Mouse (Mus musculus) kidney, embryonic 15.5 days (tissue): Measurements from ENCODE around the gene Tle3. TPM values are rescaled to one million over a fixed set of nuclear protein-coding genes. Genes with fewer than 3 reads are reported as not detected.

Experiments used
- ATAC-seq: fragments of 200-750 bp; cut with Nextera tagmentation; replicated peaks from 2 replicates; pipeline ENCODE4 v1.8.0; 2017; ENCODE audit warnings: moderate TSS enrichment; ENCODE audit not compliant: low FRiP score
- H3K27ac ChIP-seq: fragments of 300-500 bp; sonication (generic); 2 replicates; pipeline ENCODE4 v1.5.1; 2015; ENCODE audit warnings: mild to moderate bottlenecking, inconsistent platforms
- H3K27me3 ChIP-seq: fragments of 300-500 bp; sonication (generic); 2 replicates; pipeline ENCODE4 v1.6.1; 2015; ENCODE audit warnings: inconsistent platforms
- H3K36me3 ChIP-seq: fragments of 300-500 bp; sonication (generic); 2 replicates; pipeline ENCODE4 v1.6.1; 2015; ENCODE audit warnings: inconsistent platforms
- H3K4me1 ChIP-seq: fragments of 300-500 bp; sonication (generic); 2 replicates; pipeline ENCODE4 v1.6.1; 2015; ENCODE audit warnings: inconsistent platforms
- H3K4me2 ChIP-seq: fragments of 300-500 bp; sonication (generic); 2 replicates; pipeline ENCODE4 v1.6.1; 2015; ENCODE audit warnings: moderate library complexity, mild to moderate bottlenecking, inconsistent platforms
- H3K4me3 ChIP-seq: fragments of 300-500 bp; sonication (generic); replicated peaks from 2 replicates; pipeline ENCODE4 v1.5.1; 2015; ENCODE audit warnings: mild to moderate bottlenecking, inconsistent platforms
- H3K9ac ChIP-seq: fragments of 300-500 bp; sonication (generic); 2 replicates; pipeline ENCODE4 v1.6.1; 2015; ENCODE audit warnings: mild to moderate bottlenecking, inconsistent platforms
- H3K9me3 ChIP-seq: fragments of 300-500 bp; sonication (generic); replicated peaks from 2 replicates; pipeline ENCODE4 v1.6.1; 2016; ENCODE audit warnings: inconsistent platforms
- WGBS: fragments of 180-500 bp; shearing (Covaris S2); methylation state at CpG from one replicate; pipeline ENCODE4 v1.1.7; 2015; ENCODE audit warnings: mixed read lengths; 5-methylcytosine and 5-hydroxymethylcytosine counted together
- polyA plus RNA-seq: library from polyadenylated mRNA; unstranded; fragments of >200 nt; fragmentation: Nextera tagmentation; extraction: Ambion mirVana; gene quantifications from 2 replicates; pipeline ENCODE4 v1.2.1, GENCODE M21; 2015

Tle3 gene
- polyA plus RNA-seq, 1 experiment from 2014 or later: 30.9 TPM

DNA sequence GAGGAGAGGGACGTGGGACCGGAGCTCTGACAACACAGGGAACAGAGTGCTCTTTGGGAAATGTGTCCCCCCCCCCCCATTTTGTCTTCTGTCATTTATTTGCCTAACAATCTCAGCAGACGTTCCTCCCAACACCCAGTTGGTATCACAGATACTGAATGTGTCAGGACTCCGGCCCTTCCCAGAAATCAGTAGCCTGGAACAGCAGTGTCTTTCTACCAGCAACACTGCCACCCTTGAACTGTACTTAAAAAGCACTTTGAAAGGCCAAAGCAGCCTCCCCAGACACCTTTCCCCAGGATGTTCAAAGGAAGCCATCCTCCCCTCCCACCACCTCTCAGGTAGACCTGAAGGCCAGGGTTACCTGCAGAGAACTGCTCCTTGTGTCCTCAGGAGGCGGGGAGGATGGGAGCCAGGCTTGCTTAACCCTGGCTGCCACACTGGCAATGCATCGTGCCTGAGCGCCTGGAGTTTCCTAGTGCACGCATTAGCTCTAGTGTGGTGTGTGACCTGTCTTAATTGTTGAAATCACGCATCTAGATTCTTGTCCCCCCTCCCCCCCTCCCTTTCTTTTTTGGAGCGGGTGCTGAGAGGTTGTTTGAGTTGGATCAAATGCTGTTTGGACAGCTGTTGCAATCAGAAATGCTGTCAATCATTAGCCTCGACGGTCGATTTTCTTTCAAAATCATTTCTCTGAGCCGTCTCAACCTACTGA is 16.7 kb downstream of the Tle3 start:
- H3K9me3 ChIP-seq: no peaks in the 10 kb centered on the region
- peaks cover 57% of the 10 kb centered on the region for H3K36me3 ChIP-seq
- ATAC-seq: no peak
- no peak overlapping the region for H3K4me2 ChIP-seq
- 0 out of 2 replicates have a peak, but pooled peaks cover 7% of the 10 kb centered on the region for H3K27me3 ChIP-seq
- H3K27ac ChIP-seq: peak overlapping the region; percentile 43; the same call in 1 of the 2 replicates
- 33% methylated on average over 14 of the region's 14 CpGs for WGBS
- no peak overlapping the region for H3K4me3 ChIP-seq
- no peak overlapping the region; the same call in 1 of the 2 replicates for H3K9ac ChIP-seq
- peaks cover 90% of the 10 kb centered on the region for H3K4me1 ChIP-seq

DNA sequence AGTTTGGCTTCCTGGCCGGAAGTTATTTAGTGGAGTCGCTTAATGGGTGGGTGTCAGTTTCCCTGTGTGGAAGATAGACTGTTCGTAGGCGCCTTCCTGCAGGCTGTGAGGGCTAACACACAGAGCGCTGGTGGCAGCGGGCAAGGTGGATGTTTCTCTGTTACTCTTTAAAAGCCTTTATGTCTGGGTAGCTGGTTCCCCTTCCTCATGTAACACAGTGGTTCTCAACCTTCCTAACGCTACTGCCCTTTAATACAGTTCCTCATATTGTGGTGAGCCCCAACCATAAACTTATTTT is 17.2 kb downstream of the Tle3 start:
- no peak overlapping the region for H3K27ac ChIP-seq
- no peak for ATAC-seq
- H3K4me1 ChIP-seq: peaks cover 85% of the 10 kb centered on the region
- H3K4me3 ChIP-seq: no peak overlapping the region
- WGBS: 52% methylated on average over 7 of the region's 7 CpGs
- no peaks in the 10 kb centered on the region for H3K9me3 ChIP-seq
- no peak overlapping the region for H3K4me2 ChIP-seq
- H3K9ac ChIP-seq: no peak overlapping the region
- 0 out of 2 replicates have a peak, but pooled peaks cover 3% of the 10 kb centered on the region for H3K27me3 ChIP-seq
- H3K36me3 ChIP-seq: peaks cover 62% of the 10 kb centered on the region

DNA sequence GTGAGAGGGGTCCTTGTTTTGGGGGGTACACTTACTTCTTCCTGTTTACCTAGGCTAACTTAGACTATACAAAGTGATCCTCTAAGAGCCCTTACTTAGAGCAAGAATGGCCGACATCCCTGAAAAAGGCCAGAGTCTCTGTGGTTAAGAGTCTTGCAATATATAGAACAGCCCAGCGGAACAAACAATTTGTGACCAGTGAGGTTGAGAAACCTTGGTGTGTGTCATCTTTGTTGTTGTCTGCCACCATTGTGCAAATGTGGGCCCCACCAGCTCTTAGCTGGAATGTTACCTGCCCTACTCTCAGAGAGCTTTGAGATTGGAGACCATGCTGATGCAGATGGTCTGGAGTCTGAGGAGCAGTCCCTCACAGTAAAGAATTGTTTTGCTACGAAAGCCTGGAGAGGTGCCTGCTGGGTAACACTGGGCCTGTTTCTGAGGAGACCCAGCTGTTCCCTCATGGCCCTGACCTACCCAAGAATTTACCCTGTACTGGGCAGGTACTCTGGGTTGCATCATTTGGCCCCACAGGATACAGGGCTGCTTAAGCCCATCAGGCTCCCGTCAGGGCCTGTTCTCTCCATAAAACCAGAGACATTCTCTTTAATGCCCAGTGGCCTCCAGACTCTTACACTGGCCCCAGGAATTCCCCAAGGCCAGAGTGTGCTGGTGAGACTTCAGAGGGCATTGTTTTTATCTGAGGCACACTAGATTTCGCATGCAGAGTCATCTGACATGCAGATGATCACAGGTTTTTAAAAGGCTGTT is 19.6 kb downstream of the Tle3 start:
- H3K27ac ChIP-seq: 0 out of 2 replicates have a peak overlapping the region, but pooled peaks have one; percentile 5
- H3K4me3 ChIP-seq: no peak overlapping the region
- 0 out of 2 replicates have a peak, but pooled peaks cover 8% of the 10 kb centered on the region for H3K27me3 ChIP-seq
- peaks cover 80% of the 10 kb centered on the region for H3K36me3 ChIP-seq
- 68% methylated on average over 5 of the region's 5 CpGs for whole genome bisulfite sequencing
- no peak for ATAC-seq
- peaks cover 79% of the 10 kb centered on the region for H3K4me1 ChIP-seq
- no peak overlapping the region for H3K4me2 ChIP-seq
- H3K9me3 ChIP-seq: no peaks in the 10 kb centered on the region
- H3K9ac ChIP-seq: no peak overlapping the region

DNA sequence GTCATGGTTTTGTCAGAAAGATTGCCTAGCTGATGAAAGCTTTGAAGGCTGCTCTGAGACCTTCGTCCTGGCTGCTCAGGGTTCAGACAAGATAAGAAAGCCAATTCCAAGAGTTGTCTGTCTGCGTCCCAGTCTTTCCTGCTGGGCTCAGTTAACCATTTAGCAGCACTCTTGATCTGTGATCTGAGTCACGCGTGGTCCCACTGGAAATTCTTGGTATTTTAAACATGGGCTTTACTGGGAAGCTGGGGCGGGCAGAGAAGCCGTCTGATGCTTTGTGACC is 20.1 kb downstream of the Tle3 start:
- 0 out of 2 replicates have a peak overlapping the region, but pooled peaks have one; percentile 5 for H3K27ac ChIP-seq
- H3K27me3 ChIP-seq: 0 out of 2 replicates have a peak, but pooled peaks cover 8% of the 10 kb centered on the region
- peaks cover 81% of the 10 kb centered on the region for H3K4me1 ChIP-seq
- ATAC-seq: no peak
- H3K9me3 ChIP-seq: no peaks in the 10 kb centered on the region
- H3K9ac ChIP-seq: no peak overlapping the region
- H3K36me3 ChIP-seq: peaks cover 77% of the 10 kb centered on the region
- 70% methylated on average over 6 of the region's 6 CpGs for WGBS
- no peak overlapping the region for H3K4me3 ChIP-seq
- H3K4me2 ChIP-seq: no peak overlapping the region

DNA sequence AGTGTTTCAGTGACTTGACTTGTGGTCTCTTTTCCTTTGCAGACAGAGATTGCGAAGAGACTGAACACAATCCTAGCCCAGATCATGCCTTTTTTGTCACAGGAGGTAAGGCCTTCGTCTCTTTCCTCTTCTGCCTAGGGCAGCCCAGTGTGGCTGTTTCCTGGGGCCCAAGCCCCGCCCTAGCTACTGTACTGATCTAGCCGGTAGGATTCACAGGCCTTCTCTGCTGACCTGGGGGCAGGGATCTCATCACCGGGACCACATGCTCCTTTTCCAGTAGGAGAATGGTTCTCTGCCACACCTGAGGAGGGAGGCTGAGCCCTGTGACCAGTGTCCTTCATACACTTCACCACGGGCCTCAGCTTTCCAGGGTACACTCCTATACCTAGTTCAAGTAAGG is 21.0 kb downstream of the Tle3 start:
- WGBS: 71% methylated on average over 6 of the region's 6 CpGs

DNA sequence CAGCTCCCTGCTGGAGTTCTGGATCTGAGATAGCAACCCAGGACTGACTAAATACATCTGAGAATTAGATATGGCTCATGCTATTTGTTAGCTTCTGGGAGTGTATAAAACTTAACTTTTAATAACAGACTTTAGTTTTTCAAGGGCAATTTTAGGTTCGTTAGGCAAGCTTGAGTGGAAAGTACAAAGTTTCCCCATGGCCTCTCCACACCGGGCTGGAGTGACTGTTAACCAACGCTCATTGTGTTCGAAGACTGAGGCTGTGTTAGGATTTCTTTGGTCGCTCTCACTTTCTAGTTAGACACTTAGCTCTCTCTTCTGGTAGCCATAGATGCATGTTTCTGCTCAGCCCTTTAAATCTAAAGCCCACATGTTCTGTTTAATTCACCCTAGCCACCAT is 21.7 kb downstream of the Tle3 start:
- H3K4me1 ChIP-seq: peaks cover 71% of the 10 kb centered on the region

More for the DNA sequence above, 21.0 kb downstream of the Tle3 start:
- Histone ChIP-seq H3K27me3 (0 out of 2 replicates have a peak, but pooled peaks cover 9% of the 10 kb centered on the region), H3K9ac (no peak overlapping the region), H3K4me2 (no peak overlapping the region), H3K36me3 (peaks cover 76% of the 10 kb centered on the region), H3K27ac (no peak overlapping the region), H3K4me3 (no peak overlapping the region), H3K4me1 (peaks cover 77% of the 10 kb centered on the region), H3K9me3 (no peaks in the 10 kb centered on the region)
- ATAC-seq: no peak

DNA sequence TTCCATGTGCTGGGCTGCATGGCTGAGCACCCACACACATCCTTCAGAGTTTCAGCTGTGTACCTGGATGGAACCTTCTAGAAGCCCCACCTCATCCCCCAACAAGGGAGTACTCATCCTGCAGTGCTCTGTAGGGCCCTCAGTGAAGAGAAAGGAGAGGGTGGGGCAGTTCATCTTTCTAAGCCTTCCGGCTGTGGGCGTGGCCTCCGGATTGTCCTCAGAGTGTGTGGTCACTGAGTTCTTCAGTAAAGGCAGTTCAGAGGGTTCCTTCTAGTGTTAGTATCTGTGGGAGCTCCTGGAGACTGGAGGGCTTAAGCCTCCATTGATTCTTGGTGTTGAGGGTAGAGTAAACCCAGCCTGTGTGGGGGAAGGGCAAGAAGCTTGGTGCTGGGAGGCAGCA is 22.9 kb downstream of the Tle3 start:
- Histone ChIP-seq H3K4me2 (no peak overlapping the region), H3K27me3 (0 out of 2 replicates have a peak, but pooled peaks cover 11% of the 10 kb centered on the region), H3K4me3 (no peak overlapping the region), H3K4me1 (peaks cover 58% of the 10 kb centered on the region), H3K9me3 (no peaks in the 10 kb centered on the region), H3K27ac (no peak overlapping the region), H3K9ac (no peak overlapping the region), H3K36me3 (peaks cover 89% of the 10 kb centered on the region)
- WGBS: 88% methylated on average over 3 of the region's 3 CpGs
- ATAC-seq: no peak

More for the DNA sequence above, 21.7 kb downstream of the Tle3 start:
- H3K4me2 ChIP-seq: no peak overlapping the region
- WGBS: 97% methylated on average over 5 of the region's 5 CpGs
- H3K27me3 ChIP-seq: 0 out of 2 replicates have a peak, but pooled peaks cover 11% of the 10 kb centered on the region
- ATAC-seq: no peak
- no peak overlapping the region for H3K27ac ChIP-seq
- no peaks in the 10 kb centered on the region for H3K9me3 ChIP-seq
- no peak overlapping the region for H3K9ac ChIP-seq
- H3K36me3 ChIP-seq: peaks cover 80% of the 10 kb centered on the region
- no peak overlapping the region for H3K4me3 ChIP-seq

DNA sequence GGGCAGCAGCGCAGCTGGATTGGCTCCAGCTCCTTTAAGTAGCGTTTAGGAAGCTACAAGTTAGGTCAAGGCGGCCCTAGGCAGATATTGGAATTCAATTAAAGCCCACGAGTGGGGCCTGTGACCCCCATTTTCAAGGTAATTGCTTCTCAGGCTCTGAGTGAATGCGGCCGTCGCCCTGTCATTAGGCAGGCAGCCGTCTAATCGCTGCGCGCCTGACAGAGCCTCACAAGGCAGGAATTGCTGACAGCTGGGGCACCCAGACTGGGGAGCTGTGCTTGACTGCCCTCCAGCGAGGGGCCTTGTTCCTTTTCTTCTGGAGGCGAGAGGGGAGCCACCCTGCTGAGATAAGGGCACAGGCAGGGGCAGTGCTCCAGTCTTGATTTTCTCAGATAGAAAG is 24.3 kb downstream of the Tle3 start:
- peak; percentile 62; the same call in 1 of the 2 replicates for ATAC-seq
- H3K36me3 ChIP-seq: peaks cover 90% of the 10 kb centered on the region
- H3K4me3 ChIP-seq: no peak overlapping the region
- H3K4me1 ChIP-seq: peaks cover 56% of the 10 kb centered on the region
- H3K27me3 ChIP-seq: 0 out of 2 replicates have a peak, but pooled peaks cover 11% of the 10 kb centered on the region
- no peak overlapping the region for H3K4me2 ChIP-seq
- no peaks in the 10 kb centered on the region for H3K9me3 ChIP-seq
- H3K9ac ChIP-seq: no peak overlapping the region
- 0 out of 2 replicates have a peak overlapping the region, but pooled peaks have one; percentile 13 for H3K27ac ChIP-seq
- WGBS: 26% methylated on average over 13 of the region's 13 CpGs

DNA sequence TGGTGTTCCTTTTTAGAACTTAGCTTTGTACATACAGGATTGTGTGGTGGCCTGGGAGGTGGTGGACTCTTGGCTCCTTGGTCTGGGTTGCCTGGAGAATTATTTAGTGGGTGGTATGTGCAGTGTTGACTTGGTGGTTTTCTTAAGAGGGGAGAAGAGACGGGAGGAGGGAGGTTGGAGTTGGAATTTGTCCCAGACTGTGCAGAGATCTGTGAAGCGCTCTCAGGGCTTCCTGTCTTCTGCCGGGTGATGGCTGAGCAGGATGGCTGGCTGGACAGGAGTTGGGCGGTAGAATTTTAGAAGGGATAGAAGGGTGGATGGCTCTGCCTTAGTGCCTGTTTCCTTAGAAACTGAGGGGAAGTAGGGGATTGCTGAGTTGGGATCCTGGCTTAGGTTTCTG is 25.0 kb downstream of the Tle3 start:
- 61% methylated on average over 4 of the region's 4 CpGs for WGBS

DNA sequence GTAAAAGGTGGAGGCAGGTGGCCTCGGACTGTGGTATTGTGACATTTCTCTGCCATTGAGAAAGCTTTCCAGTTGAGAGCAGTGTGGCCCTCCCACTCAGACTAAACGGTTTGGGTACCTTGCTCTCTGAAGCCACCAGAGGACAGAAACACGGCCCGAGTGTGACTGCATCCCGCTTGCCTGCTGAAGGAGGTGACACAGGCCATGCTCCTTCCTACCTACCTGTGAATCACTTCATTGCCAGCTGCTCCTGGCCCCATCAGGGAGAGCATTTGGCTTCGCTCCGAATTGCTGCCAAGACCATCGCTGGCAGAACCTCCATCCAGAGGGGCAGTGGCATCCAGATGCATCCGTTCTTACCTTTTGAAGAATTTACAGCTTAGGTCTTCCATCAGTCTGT is 26.0 kb downstream of the Tle3 start:
- no peak overlapping the region for H3K9ac ChIP-seq
- 85% methylated on average over 9 of the region's 9 CpGs for WGBS
- no peak overlapping the region for H3K4me2 ChIP-seq
- no peak for ATAC-seq
- H3K4me3 ChIP-seq: no peak overlapping the region
- H3K9me3 ChIP-seq: no peaks in the 10 kb centered on the region
- H3K27ac ChIP-seq: no peak overlapping the region
- 0 out of 2 replicates have a peak, but pooled peaks cover 8% of the 10 kb centered on the region for H3K27me3 ChIP-seq
- peaks cover 96% of the 10 kb centered on the region for H3K36me3 ChIP-seq
- peaks cover 57% of the 10 kb centered on the region for H3K4me1 ChIP-seq

More for the DNA sequence above, 25.0 kb downstream of the Tle3 start:
- Histone ChIP-seq H3K36me3 (peaks cover 92% of the 10 kb centered on the region), H3K4me1 (peaks cover 56% of the 10 kb centered on the region), H3K4me3 (no peak overlapping the region), H3K27ac (no peak overlapping the region), H3K9me3 (no peaks in the 10 kb centered on the region), H3K9ac (no peak overlapping the region), H3K4me2 (no peak overlapping the region), H3K27me3 (0 out of 2 replicates have a peak, but pooled peaks cover 8% of the 10 kb centered on the region)
- no peak for ATAC-seq

DNA sequence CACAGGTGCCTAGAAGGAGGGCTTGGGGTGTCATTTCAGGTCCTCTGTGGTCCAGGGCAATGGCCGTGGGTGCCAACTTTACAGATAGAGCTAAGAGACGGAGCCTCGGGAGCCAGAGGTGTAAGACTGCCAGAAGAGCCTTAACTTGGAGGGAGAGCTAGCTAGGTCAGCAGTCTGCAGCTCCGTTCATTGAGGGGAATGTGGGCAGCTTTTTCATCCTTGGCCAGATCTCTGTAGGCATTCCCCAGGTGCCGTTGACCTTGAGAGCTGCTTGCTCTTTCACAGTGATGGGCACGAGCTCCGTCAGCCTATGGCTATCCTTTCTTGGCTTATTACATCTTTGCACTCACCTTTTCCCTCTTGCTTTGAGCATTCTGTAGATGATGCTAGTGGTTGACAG is 28.0 kb downstream of the Tle3 start:
- Histone ChIP-seq H3K4me2 (no peak overlapping the region), H3K4me1 (peaks cover 73% of the 10 kb centered on the region), H3K9ac (no peak overlapping the region), H3K36me3 (peaks cover 87% of the 10 kb centered on the region), H3K27ac (no peak overlapping the region), H3K9me3 (no peaks in the 10 kb centered on the region), H3K4me3 (no peak overlapping the region), H3K27me3 (0 out of 2 replicates have a peak, but pooled peaks cover 5% of the 10 kb centered on the region)
- WGBS: 92% methylated on average over 7 of the region's 7 CpGs
- ATAC-seq: no peak

DNA sequence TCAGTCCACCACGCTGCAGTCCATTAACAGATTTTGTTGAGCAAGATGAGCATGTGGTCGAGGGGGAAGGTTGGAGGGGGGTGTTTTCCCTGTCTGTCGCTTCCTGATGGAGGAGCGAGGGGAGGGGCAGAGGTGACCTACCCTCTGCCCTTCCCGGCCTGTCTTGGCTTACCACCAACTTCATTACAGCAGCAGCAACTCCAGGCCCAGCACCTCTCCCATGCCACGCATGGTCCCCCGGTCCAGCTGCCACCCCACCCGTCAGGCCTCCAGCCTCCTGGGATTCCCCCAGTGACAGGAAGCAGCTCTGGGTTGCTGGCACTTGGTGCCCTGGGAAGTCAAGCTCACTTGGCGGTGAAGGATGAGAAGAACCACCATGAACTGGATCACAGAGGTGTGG is 29.5 kb downstream of the Tle3 start:
- H3K9me3 ChIP-seq: no peaks in the 10 kb centered on the region
- H3K4me3 ChIP-seq: no peak overlapping the region
- H3K4me1 ChIP-seq: peaks cover 73% of the 10 kb centered on the region
- H3K36me3 ChIP-seq: peaks cover 81% of the 10 kb centered on the region
- 54% methylated on average over 9 of the region's 9 CpGs for WGBS
- ATAC-seq: no peak
- no peak overlapping the region for H3K27ac ChIP-seq
- no peak overlapping the region for H3K4me2 ChIP-seq
- no peak overlapping the region for H3K9ac ChIP-seq
- 0 out of 2 replicates have a peak, but pooled peaks cover 4% of the 10 kb centered on the region for H3K27me3 ChIP-seq
